Mouse (Mus musculus) lung, postnatal 0 days (tissue): ENCODE measurements at regions not wholly inside any gene's neighbourhood (a gene's known extent, or its start where the extent isn't known, plus 50 kb on each side); places are given as distances from the start of the nearest gene placed in this dataset.

Experiments
- CTCF ChIP-seq: IDR thresholded peaks from 2 replicates; pipeline ENCODE4 v1.5.1; 2016; ENCODE audit warnings: antibody characterized with exemption, mild to moderate bottlenecking
- EP300 ChIP-seq: IDR thresholded peaks from 2 replicates; pipeline ENCODE4 v1.6.1; 2016; ENCODE audit warnings: antibody characterized with exemption, mild to moderate bottlenecking, control low read depth

DNA sequence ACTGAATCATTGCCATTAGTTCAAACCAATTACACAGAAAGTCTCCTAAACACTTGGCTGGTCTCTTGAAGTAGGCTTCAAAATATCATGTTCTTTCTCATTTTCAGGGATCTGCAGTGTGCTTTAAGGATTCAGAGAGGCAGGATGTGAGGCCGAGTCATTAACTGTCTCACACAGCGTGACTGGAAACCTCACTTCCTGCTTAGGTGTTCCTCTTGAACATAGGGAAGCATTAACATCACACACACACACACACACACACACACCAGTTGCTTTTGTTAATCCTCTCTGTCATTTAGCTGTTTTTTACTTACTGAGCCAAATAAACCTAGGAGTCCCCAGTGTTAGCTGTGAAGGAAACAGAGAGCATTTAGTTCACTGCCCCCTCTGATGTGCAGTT, 131.2 kb upstream of the Tent5a start:
- TF ChIP-seq CTCF = no peak
- TF ChIP-seq EP300 = no peak
